Mouse (Mus musculus): ENCODE measurements around the gene Twf2.

The Twf2 gene

DNA sequence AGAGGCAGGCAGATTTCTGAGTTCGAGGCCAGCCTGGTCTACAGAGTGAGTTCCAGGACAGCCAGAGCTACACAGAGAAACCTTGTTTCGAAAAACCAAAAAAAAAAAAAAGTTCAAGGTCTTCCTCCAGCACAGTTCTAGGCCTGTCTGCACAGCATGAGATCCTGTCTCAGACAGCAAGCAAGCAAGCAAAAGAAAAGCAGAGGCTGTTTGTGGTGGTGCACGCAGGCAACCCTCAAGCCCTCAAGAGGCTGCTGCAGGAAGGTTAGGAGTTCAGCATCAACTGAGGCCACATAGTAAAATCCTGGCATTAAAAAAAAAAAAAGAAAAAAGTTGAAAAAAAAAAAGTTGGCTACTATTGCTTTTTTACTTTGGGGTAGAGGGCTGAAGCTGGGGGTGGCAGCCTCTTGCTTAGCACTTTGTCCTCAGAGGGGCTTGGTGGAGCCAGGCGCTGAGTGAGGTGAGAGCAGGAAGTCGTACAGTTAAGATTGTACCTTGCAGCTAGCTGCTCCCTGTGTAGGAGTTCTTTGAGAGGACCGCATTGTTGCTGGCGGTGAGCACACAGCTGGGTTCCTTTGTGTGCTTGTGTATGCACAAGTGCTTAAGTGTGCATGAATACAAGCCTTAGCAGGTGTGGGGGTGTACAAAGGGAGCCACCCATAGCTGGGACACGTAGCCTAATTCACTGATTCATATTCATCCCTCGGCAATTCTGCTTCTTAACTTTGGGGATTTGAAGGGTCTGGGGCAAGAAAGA is 8.1 kb downstream of the Twf2 start:
- no peak for DNase-seq (ENCODE audit: extremely low spot score)

GRCm38 (mm10) chr9:106211680-106212593 is 9.0 kb downstream of the Twf2 start:
- peak; percentile 91 for DNase-seq (ENCODE audit: extremely low spot score)

- no peak for DNase-seq (ENCODE audit: extremely low spot score)
These were observed 9.7 kb downstream of the Twf2 start for GRCm38 (mm10) chr9:106212594-106212981.

DNA sequence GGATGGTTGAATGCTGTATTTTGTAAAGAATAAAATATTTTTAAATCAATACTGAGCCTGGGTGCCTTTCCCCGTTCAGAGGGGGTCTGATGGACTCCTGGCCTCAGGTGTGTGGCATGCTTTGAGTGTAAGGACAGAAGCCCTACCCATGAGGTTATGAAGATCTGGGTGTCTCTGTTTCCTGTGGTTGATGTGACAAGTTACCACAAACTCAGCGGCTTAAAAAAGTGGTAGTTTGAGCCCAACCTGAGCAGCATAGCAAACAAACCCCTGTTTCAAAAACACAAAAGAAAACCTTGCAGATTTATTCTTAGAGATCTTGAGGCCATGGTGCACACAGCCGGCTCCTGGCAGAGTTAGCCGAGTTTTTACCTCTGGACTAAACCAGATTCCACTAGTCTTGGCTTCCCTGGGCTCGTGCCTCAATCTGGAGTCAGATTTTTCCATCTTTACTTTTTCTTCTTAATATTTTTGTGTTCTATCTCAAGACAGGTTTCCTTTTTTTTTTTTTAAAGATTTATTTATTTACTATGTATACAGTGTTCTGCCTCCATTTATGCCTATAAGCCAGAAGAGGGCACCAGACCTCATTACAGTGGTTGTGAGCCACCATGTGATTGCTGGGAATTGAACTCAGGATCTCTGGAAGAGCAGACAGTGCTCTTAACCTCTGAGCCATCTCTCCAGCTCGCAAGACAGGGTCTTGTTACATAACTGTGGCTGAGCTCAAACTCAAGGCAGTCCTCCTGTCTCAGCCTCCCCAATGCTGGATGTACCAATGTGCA is 12.6 kb downstream of the Twf2 start:
- DNase-seq (ENCODE audit: extremely low spot score) = no peak

- DNase-seq (ENCODE audit: extremely low spot score) = no peak
These were observed 14.1 kb downstream of the Twf2 start for GRCm38 (mm10) chr9:106216971-106217370.

- DNase-seq (ENCODE audit: extremely low spot score) = no peak
These were observed 18.1 kb downstream of the Twf2 start for GRCm38 (mm10) chr9:106220894-106221523.

- no peak for DNase-seq (ENCODE audit: extremely low spot score)
These were observed 19.4 kb downstream of the Twf2 start, which contains the start of gene Tlr9 for GRCm38 (mm10) chr9:106222261-106222851. TSS of gene Tlr9 (plus strand) at chr9:106222598.

GRCm38 (mm10) chr9:106222994-106223393 is 20.1 kb downstream of the Twf2 start:
- DNase-seq (ENCODE audit: extremely low spot score) = no peak

GRCm38 (mm10) chr9:106225469-106226150 is 22.7 kb downstream of the Twf2 start:
- no peak for DNase-seq (ENCODE audit: extremely low spot score)

- peak; percentile 54 for DNase-seq (ENCODE audit: extremely low spot score)
These were observed 23.3 kb downstream of the Twf2 start for GRCm38 (mm10) chr9:106226151-106226682.

DNA sequence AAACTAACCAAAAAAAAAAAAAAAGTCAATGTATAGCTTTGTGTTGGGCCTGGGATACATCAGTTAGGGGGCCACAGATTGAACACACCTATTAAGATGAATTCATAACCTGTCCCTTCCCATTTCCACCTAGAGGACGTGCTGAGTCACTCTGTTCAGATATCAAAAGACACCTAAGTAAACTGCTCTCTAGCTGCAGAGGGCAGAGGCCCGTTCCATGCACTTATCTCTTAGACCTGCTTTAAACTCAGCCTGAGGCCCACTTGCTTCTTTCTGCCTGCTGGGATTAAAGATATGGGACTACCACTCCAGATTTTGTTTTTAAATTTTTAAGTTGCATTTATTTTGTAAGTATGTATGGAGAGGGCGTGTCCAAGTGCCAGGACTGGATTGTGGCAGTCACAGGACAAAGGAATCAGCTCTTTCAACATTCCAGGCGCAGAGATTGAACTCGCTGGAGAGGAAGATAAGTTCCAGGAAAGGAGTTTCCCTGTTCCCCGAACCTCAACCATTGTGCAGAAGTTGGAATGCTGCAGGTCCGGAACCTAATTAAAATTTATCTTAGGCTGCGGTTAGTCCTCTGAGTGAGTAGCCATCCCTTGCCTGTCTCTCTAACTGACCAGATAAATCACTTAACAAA is 25.0 kb downstream of the Twf2 start:
- DNase-seq (ENCODE audit: extremely low spot score) = no peak

DNA sequence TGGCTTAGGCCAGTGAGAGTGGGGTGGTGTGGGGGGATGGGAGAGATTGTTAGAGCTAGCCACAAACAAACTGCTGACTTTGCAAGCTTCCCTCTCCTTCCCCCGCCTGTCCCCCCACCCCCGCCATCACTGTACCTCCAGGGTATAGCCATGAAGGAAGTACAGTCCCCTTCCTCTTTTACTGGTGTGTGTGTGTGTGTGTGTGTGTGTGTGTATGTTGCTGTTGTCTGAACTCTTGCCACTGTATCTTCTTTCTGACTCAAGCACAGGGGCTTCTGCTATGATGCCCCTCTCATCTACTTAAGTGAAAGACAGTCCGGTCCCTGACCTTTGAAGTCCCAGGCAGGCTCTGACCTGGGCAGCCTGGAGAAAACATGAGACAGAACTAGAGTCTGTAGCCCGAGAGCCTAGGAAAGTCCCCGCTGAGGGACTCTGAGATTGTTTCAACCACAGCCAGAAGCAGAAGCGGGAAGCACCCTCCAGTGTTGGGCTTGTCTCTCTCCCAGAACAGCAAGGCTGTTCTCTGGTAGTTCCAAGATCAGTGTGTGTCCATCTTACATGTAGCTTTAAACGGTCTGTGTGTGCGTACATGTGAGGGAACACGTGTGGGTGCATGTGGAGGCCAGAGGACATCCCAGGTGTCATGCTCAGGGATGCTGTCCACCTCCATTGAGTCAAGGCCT is 27.3 kb downstream of the Twf2 start:
- DNase-seq (ENCODE audit: extremely low spot score) = no peak

- DNase-seq (ENCODE audit: extremely low spot score) = no peak
These were observed 27.8 kb downstream of the Twf2 start for GRCm38 (mm10) chr9:106230734-106231106.

- no peak for DNase-seq (ENCODE audit: extremely low spot score)
These were observed 28.3 kb downstream of the Twf2 start for GRCm38 (mm10) chr9:106231220-106231619.

- DNase-seq (ENCODE audit: extremely low spot score) = no peak
These were observed 28.9 kb downstream of the Twf2 start for GRCm38 (mm10) chr9:106231816-106232215.

DNA sequence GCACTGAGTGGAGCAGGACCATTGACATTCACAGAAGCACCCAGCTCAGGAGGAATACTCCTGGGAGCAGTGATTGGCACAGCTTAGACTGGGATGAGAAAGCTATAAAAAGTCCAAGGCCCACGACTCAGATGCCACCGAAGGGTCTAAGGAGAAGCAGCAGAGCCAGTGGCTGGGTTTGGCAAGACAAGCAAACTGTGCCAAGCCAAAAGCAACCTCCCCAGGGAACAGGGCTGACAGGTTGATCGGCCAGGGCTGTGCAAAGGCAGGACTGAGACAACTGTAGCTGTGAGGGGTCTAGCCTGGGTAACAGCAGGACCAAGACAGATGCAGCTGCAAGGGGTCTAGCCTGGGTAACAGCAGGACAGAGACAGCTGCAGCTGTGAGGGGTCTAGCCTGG is 30.0 kb downstream of the Twf2 start:
- no peak for DNase-seq (ENCODE audit: extremely low spot score)

- no peak for DNase-seq (ENCODE audit: extremely low spot score)
These were observed 31.0 kb downstream of the Twf2 start for GRCm38 (mm10) chr9:106233953-106234352.

GRCm38 (mm10) chr9:106235194-106235830 is 32.4 kb downstream of the Twf2 start:
- no peak for DNase-seq (ENCODE audit: extremely low spot score)
